Mouse (Mus musculus) cerebral cortex, adult 2 months (tissue): ENCODE data around the gene Med26.

Experiments
- WGBS: fragments of 180-500 bp; shearing (Covaris S2); methylation state at CpG from one replicate; pipeline ENCODE4 v1.1.7; 2018; 5-methylcytosine and 5-hydroxymethylcytosine counted together

Gene Med26

DNA sequence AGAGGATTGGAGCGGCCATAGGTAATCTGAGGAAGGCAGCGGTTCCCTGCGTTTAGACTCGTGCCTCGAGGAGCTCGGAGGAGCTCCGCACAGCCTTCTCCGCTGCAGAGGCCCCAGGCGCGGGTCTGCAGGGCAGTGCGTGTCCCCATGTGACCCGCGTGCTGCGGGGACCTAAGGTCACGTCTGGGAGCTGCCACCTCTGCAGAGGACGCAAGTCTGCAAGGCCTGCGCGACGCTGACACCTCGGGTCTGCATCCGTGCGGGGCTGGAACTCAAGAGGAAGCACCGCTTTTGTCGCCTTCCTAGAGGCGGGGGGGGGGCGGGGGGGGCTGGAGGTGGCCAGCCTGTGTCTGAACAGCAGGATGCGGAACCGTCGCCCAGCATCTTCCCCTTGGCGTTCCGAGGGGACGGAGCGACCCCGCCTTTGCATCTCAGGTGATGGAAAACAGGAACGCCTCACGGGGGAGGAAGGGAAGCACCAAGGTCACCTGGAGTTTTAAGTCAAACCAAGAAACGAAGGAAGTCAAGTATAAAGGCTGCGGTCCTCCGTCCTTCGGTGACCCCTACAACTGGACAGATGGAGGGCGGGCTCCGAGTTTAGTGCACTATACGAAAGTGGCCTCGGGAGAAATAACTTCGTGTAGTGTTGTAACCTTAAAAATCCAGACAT, 709 bp upstream of the Med26 start:
- WGBS: under 1% methylated on average over 45 of the region's 45 CpGs

DNA sequence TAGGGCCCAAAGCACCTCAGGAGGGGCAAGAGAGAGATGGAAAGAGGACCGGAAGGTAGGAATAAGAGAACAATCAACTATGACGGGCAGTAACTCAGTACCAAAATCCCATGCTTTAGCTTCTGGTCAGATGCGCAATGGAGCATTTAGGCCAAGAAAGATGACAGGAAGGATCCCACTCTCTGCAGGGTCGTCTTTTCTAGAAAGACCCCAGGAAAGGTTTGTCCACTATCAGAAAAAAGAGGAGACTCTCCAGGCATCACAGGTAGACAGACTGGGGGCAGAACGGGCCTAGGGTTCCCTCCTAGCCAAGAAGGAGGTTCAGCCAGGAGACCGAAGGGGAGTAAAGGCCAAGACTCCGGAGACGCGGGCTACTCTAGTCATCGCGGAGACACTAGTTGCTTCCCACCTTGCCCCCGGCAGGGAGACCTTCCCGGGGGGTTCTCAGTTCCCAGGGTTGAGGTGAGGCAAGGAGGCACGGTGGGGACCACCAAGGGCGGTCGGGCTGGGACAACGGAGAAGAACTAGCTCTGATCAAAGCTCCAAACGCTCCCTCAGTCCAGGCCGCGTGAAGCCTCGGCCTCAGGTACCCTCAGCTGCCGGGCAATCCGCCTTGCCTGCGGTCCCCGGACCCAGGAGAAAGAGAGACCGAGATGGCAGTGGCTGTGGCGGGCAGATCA, 808 bp downstream of the Med26 start:
- 1% methylated on average over 27 of the region's 27 CpGs for WGBS

DNA sequence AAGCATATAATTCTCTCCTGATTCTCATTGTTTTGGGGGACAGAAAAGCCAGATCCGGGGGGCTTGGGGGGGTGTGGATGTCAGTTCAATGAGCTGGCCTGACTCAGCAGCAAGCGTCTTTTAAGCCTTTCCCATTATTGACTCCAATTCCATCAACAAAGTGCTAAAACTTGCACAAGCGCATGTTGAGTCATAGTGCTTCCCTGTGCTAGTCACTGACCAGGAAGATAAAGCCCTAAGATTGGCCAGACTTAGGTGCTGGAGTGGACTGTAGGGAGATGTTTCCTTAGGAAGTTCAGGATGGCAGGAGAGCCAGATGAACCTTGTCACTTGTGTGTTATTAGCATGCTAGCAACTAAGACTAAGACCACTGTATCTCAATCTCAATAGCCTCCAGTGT, 13.2 kb downstream of the Med26 start:
- WGBS: 94% methylated on average over 3 of the region's 3 CpGs

DNA sequence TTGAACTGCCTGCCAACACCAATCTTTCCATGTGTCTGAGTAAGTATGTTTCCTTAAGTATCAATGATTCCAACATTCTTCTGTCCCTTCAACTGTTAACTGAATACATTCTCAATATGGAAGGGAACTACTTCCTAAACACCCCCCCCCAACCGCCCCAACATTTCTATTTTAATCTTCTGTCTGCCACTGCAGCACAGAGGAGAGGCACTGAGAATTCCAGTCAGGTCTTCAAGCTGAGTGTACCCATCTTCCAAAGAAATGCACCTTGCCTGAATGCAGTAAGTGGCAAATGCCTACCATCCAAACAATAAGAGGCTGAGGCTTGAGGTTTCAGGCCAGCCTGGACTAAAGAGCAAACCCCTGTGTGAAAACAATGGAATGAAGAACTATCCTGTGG, 16.0 kb downstream of the Med26 start:
- 36% methylated on average over 1 of the region's 1 CpGs for WGBS

DNA sequence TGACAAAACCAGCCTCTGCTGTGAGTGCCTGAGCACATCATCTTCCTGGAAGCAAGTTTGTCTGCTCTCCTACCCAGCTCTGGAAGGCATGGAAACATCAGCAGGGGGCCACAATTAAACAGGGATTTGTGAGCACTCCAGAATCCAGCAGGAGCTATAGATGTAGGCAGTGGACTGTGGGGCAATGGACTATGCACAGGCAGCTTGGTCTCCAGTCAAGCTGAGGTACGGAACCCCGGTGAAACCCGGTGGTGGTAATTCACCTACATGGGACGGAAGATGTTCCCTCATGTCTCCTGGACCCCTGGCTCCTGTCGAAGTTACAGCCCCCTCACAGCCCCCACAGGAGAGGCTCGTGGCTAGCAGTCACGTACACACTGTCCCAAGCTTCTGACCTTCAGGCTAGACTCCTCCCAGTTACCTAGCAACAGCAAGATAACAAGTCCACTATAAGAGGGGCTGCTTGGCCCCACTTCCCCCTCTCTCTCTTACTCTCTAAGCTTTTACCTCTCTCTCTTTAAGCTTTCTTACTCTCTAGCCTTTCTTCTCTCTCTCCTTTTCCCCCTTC, 30.6 kb downstream of the Med26 start:
- 69% methylated on average over 7 of the region's 7 CpGs for WGBS

DNA sequence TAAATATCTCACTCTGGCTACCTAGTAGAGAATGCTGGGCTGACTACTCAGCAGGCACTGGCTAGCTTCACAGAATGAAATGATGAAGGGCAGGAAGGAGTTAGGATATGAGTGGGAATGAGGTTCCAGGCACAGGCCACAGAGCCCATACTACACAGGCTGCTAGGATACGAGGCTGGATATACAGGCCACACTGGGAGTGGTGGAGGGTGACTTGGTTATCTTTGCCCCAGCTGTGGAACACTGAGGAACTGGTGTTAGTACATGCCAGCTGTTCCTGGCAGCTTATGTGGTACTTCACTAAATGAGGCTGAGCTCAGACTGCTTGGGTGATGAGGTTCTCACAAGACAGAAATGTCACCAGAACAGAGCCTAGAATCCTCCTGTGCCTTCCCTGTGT, 34.9 kb downstream of the Med26 start:
- WGBS: 69% methylated on average over 1 of the region's 1 CpGs

DNA sequence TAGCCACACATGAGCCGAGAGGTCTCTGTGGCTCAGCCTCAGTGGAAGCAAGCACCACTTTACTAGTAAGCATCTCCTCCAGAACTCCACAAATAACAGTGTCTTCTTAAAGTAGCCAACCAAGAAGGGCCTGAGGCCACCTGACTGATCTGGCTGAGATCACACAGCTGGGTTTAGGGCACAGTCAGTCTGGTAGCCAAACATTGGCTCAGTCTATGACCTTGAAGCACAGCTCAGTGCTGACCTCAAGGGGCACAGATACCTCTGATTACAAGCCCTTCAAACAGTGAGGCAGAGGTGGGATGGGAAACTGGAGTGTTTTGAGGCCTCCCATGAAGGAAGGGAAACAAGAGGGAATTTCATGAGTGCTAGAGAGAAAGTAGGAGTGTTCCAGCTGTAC, 35.4 kb downstream of the Med26 start:
- 80% methylated on average over 1 of the region's 1 CpGs for WGBS

DNA sequence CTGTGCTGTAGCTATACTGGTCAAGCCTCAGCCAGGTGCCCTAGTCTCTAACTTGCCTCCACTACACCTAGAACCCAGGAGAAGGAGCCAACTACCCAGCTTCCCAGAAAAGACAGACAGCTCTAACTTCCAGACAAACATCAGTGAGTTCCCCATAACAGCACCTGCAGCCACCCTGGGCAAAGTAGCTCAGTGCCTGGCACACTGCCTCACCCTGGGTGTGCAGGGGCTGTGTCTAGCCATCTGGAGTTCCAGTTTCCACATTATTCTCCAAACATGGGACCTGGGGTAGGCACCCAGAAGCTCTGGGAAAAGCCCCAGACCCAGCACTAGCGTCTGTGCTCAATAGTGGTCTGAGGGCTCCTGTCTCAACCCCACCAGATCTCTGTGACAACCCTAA, 40.6 kb downstream of the Med26 start:
- WGBS: 79% methylated on average over 1 of the region's 1 CpGs

DNA sequence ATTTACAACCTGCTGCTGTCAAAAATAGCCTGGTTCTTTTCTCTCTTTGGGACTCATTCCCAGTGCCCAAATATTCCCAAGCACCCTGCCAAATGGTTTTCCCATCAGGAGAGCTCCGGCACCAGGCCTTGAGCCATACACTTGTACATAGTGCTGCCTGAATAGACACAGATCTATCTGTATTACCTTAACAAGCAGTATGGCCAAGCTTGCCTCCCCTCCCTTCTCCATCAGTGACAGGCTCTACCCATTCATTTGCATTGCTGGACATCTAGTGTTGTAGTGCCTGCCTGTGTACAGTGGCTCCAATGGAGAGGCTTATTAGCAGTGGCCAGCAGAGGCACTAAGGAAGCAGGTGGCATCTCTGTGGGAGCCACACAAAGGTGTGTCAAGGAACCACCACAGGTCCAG, 47.5 kb downstream of the Med26 start:
- 63% methylated on average over 1 of the region's 1 CpGs for WGBS

DNA sequence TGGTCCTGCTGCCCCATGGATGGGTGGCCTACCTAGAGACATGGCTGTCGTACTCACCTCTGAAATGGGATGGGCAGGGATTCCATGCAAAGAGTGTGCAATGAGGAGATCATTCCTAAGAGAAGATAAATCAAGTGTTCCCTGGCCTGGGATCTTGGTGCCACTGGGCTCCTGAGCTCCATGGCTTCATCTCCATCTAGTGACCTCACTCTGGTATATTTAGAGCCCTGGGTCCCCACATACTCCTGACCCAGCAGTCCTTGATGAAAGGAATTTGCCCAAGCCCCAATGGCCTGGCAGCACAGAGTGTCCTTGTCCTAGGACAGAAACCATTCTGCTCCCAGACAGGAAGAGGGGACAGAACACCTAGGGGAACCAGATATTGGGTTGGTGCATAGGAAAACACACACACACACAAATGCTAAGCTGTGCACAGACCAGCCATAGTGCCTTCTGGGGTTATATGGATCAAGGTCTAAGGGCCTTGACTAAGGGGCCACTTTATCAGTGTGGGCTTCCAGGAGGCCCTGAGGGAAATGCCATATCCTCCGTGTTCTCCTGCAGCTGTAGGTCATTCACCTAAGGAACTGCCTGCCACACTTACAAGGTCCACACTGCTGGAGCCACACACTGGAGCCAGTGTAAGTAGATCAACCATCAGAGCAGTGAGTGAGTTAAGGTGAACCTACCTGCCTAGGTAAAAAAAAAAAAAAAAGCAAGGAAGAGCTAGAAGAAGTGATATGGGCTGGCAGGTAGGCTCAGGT, 48.4 kb downstream of the Med26 start:
- 92% methylated on average over 2 of the region's 2 CpGs for WGBS

DNA sequence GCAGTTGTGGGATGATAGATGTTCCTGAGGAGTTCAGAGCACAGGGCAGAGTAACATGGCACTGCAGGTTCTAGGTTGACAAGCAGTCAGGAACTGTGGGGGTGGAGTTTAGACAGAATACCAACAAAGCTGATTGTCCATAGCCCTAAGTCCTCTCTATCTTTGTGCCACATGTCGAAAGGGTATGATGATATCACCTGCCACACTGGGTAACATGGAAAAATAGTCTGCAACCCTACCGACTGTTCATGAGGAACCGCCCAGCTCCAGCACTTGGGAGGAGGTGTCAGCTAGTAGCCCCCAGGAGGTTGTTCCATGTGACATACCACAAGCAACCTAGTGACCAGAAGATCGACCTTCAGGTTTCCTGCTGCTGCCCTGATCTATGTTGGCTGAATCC, 49.5 kb downstream of the Med26 start:
- WGBS: 90% methylated on average over 4 of the region's 4 CpGs

DNA sequence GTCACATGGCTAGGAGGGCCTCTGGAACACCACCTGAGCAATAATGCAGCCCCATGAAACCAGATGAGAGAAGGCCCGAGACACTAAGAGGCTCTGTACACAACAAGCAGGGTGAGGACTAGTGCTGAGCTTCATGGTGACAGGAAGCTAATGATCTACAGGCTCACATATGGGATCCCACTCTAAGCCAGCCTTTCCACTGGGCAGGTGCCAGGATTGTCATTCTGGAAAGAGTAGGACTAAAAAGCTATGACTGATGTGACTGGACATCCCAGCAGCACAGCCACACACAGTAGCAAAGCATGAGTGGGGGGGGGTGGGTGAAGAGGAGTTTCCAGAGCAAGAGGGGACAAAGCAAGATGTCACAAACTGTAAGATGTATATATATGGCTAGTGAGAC, 50.2 kb downstream of the Med26 start:
- WGBS: 60% methylated on average over 1 of the region's 1 CpGs

DNA sequence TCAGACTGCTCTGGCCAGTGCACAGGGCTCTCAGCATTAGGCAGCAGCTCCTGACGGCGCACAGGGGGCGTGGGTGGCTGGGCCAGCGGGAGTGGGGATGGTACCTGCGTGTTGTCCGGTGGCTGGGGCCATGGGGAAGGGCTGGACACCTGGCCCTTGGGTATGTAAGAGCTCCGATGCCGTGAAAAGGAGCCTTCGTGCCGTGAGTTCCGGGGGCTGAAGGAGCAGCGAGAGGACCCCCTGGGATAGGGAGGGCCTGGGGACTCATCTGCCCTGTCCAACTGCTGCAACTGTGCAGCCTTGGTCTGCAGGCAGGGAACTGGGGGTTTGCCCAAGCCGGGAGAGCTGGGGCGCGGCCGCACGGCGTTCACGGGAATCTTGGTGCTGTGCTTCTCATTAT, 51.9 kb downstream of the Med26 start:
- 89% methylated on average over 19 of the region's 19 CpGs for WGBS

DNA sequence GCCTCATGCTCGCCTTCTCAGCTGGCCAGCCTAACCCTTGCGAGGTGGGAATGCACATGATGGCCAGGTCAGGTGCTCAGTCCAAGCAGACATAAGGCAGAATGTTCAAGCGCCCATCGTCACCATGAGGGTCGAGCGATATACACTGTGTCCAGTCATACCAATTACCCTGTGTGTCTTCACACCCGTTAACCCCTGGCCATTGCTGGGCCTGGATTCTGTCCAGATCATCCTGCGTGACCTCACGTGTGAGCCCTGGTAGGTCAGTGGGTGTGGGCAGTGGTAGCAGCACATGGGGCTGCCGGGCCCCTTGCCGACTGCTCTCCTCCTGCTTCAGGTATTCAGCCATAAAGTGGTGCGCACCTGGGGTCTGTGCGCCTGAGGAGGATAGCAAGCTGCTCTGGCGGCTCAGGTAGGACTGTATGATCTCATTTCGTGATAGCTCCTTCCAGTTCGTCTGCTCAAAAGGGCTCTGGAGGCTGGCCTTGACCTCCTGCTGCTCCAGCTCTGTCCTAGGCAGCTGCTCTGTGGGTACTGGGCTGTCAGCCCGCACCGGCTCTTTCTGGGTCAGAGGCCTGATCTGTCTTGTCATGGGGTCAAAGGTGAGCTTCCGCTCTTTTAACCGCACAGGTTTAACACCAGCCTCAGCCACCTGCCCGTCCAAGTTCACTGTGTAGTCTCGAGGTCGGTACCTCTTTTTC, 52.5 kb downstream of the Med26 start:
- 88% methylated on average over 23 of the region's 23 CpGs for WGBS

DNA sequence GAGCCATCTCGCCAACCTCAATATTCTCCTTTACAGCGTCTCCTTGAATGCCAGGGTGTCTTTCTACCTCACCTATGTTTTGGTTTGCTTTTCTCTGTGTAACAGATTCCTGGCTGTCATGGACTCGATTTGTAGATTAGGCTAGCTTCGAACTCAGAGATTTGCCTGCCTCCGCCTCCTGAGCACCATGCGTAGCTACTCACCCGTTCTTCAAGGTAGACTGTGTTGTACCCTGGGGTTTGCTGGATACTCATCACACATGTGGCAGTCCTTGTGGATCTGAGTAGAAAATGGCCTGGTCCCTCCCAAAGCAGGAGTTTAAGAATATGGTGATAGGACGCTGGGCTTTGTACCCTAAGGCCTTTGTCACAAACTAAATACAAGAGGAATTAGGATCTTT, 54.7 kb downstream of the Med26 start:
- WGBS: 7% methylated on average over 8 of the region's 8 CpGs

DNA sequence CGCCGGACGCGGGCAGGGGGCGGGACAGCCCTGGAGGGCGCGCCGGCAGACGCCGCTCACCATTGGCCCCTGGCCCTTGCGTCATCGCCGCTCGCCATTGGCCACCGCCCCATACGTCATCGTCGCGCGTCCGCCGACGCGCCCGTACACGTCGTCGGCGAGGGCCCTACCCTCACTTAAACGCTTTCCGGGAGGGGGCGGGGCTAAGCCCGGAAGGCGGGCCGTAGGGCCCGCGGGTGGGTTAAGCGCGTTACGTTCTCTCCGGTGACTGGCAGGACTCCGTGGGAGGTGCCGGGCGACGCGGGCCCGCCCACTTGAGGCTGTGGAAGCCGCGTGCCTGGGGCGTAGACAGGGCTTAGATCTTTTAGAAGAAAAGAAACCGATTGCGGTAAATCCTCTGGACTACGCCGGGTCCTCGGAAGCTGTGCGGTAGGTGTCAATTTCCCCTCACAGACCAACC, 55.4 kb downstream of the Med26 start:
- WGBS: under 1% methylated on average over 56 of the region's 56 CpGs

DNA sequence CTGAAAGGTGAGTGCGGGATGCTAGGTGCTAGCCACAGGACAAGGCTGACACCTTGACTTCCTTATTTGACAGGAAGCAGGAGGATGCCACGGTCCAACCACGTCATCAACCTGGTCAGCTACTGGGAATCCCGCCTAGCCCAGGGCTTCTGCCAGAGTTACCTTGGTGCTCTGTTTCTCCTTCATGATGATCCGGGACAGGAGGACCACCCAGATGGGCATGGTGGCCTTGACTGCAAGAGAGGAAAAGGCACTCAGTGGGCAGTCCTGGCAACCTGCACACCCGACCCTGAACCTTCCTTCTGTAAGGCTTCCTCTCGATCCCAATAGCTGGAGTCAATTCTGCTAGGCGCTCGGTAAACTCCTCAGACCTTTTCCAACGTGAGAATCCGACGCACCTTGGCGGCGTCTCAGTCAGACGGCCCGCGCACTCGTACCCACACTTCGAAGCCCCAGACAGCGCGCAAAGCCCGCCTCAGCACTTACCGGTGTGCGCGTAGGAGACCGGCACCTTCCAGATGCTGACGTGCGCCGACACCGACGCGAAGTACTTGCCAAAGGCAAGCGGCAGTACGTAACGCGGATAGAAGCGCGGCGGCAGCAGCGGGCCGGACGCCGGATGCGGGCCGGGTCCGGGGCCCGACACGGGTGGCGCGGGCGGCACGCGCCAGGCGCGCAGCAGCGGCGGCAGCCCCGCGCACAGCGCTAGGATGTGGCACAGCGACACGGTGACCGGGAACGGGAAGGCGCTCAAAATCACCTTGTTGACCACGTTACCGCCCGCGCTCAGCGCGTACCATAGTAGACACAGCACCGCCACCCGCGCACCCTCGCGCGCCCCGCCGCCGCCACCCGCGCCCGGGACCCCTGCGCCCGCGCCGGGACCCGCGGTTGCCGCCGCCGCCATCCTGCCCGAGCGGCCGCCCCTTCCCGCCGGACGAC, 56.1 kb downstream of the Med26 start, which contains the start of gene Slc35e1:
Slc35e1 (minus strand) TSS at position 935 of the 942 bp plus-strand sequence.
- WGBS: 1% methylated on average over 97 of the region's 98 CpGs

DNA sequence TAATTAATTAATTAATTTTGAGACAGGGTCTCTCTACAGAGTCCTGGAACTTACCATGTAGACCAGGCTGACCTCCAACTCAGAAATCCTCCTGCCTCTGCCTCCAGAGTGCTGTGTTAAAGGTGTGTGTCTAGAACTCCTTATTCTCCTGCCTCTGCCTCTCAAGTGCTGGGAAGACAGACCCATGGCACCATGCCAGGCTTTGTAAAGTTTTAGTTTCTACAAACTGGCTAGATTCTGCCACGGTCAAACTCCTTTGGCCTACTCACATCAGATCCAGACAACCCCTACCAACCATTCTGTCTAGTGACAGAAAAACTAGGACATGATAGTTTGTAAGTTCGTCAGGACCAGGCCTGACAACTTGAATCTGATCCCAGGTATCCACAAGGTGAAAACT, 57.1 kb downstream of the Med26 start:
- 79% methylated on average over 2 of the region's 2 CpGs for WGBS

DNA sequence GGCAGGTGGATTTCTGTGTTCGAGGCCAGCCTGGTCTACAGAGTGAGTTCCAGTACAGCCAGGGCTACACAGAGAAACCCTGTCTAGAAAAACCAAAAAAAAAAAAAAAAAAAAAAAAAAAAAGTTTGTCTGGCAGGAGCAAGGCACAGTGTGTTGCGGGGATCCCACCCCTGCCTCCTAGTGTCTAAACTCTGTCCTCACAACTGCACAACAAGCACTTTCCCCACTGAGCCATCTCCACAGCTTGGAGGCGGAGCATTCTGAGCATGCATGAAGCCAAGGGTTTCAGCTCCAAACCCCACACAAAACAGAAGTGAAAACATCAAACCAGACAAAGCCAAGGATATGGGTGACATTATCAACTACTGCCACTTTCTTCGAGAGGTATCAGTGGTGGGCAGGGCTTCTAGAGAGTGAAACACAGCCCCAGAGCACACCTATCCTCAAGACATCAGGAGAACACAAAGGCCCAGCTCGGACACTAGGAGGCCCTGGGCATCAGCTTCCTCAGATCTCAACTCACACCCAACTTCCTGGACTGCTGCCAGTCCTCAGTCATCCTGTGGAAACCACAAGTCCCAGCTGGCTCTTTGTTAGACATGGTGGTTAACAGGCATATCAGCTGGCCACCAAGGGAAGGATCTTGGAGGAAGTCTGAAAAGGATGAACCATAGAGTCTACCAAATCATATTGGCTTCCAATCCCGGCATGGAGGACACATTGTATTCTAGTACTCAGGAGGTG, 62.4 kb downstream of the Med26 start:
- WGBS: 72% methylated on average over 6 of the region's 6 CpGs
